Mouse (Mus musculus) ZHBTc4 (cell line): ENCODE data around the gene Cpz.

ENCODE experiments used
- DNase-seq: peaks from one replicate; pipeline ENCODE4 v3.0.0-alpha.2; 2011; ENCODE audit warnings: low read depth, low spot score

Cpz gene

GRCm38 (mm10) chr5:35525469-35526123 is at the start of gene Cpz:
Gene Cpz (minus strand): TSS chr5:35525698.
- DNase-seq, result peak; percentile 94

GRCm38 (mm10) chr5:35574653-35575599 is 49.4 kb upstream of the Cpz start, which contains the start of gene Trmt44:
Gene Trmt44 (minus strand): TSS chr5:35575070.
- peak; percentile 94 for DNase-seq

- no peak for DNase-seq
Observed at GRCm38 (mm10) chr5:35571546-35571945, 46.0 kb upstream of the Cpz start.

- no peak for DNase-seq
Observed at GRCm38 (mm10) chr5:35566632-35567031, 41.1 kb upstream of the Cpz start.

GRCm38 (mm10) chr5:35565217-35565616 is 39.7 kb upstream of the Cpz start:
- no peak for DNase-seq

- peak; percentile 83 for DNase-seq
Observed at GRCm38 (mm10) chr5:35563449-35563848, 38.0 kb upstream of the Cpz start.

GRCm38 (mm10) chr5:35562616-35563015 is 37.1 kb upstream of the Cpz start:
- DNase-seq, result no peak

GRCm38 (mm10) chr5:35559447-35559846 is 33.9 kb upstream of the Cpz start:
- DNase-seq, result no peak

GRCm38 (mm10) chr5:35557946-35558621 is 32.6 kb upstream of the Cpz start:
- peak; percentile 74 for DNase-seq

GRCm38 (mm10) chr5:35556393-35556792 is 30.9 kb upstream of the Cpz start:
- no peak for DNase-seq

- no peak for DNase-seq
Observed at GRCm38 (mm10) chr5:35552838-35553539, 27.5 kb upstream of the Cpz start.

GRCm38 (mm10) chr5:35551855-35552837 is 26.6 kb upstream of the Cpz start:
- peak; percentile 46 for DNase-seq

- no peak for DNase-seq
Observed at GRCm38 (mm10) chr5:35546127-35546526, 20.6 kb upstream of the Cpz start.

GRCm38 (mm10) chr5:35541059-35541790 is 15.7 kb upstream of the Cpz start:
- DNase-seq, result no peak

GRCm38 (mm10) chr5:35540555-35540954 is 15.1 kb upstream of the Cpz start:
- no peak for DNase-seq

- DNase-seq, result no peak
Observed at GRCm38 (mm10) chr5:35539576-35539975, 14.1 kb upstream of the Cpz start.

GRCm38 (mm10) chr5:35538022-35538421 is 12.5 kb upstream of the Cpz start:
- DNase-seq, result no peak

GRCm38 (mm10) chr5:35537474-35537873 is 12.0 kb upstream of the Cpz start:
- DNase-seq, result no peak

GRCm38 (mm10) chr5:35536271-35536670 is 10.8 kb upstream of the Cpz start:
- DNase-seq, result peak; percentile 76

- peak; percentile 74 for DNase-seq
Observed at GRCm38 (mm10) chr5:35531586-35531985, 6.1 kb upstream of the Cpz start.
